Mouse (Mus musculus) limb, embryonic 15.5 days (tissue): ENCODE measurements around the gene S1pr4. TPM values are rescaled to one million over a fixed set of nuclear protein-coding genes. Genes with fewer than 3 reads are reported as not detected.

Experiments used
- ATAC-seq: fragments of 200-750 bp; cut with Nextera tagmentation; 2 replicates; pipeline ENCODE4 v1.8.0; 2017; ENCODE audit warnings: low read depth, moderate TSS enrichment; ENCODE audit not compliant: insufficient number of reproducible peaks, low FRiP score, low TSS enrichment
- H3K27ac ChIP-seq: fragments of 300-500 bp; sonication (generic); 2 replicates; pipeline ENCODE4 v1.5.1; 2015; ENCODE audit warnings: moderate library complexity, mild to moderate bottlenecking, inconsistent platforms
- H3K27me3 ChIP-seq: fragments of 300-500 bp; sonication (generic); 2 replicates; pipeline ENCODE4 v1.6.1; 2015; ENCODE audit warnings: inconsistent platforms
- H3K36me3 ChIP-seq: fragments of 300-500 bp; sonication (generic); 2 replicates; pipeline ENCODE4 v1.6.1; 2015; ENCODE audit warnings: inconsistent platforms
- H3K4me1 ChIP-seq: fragments of 300-500 bp; sonication (generic); 2 replicates; pipeline ENCODE4 v1.6.1; 2015; ENCODE audit warnings: inconsistent platforms
- H3K4me2 ChIP-seq: fragments of 300-500 bp; sonication (generic); 2 replicates; pipeline ENCODE4 v1.6.1; 2015; ENCODE audit warnings: mild to moderate bottlenecking, inconsistent platforms
- H3K4me3 ChIP-seq: fragments of 300-500 bp; sonication (generic); 2 replicates; pipeline ENCODE4 v1.5.1; 2015; ENCODE audit warnings: mild to moderate bottlenecking, inconsistent platforms
- H3K9ac ChIP-seq: fragments of 300-500 bp; sonication (generic); 2 replicates; pipeline ENCODE4 v1.6.1; 2015; ENCODE audit warnings: inconsistent platforms
- H3K9me3 ChIP-seq: fragments of 300-500 bp; sonication (generic); 2 replicates; pipeline ENCODE4 v1.6.1; 2016; ENCODE audit warnings: inconsistent platforms
- WGBS: fragments of 180-500 bp; shearing (Covaris S2); methylation state at CpG from one replicate; pipeline ENCODE4 v1.1.7; 2015; 5-methylcytosine and 5-hydroxymethylcytosine counted together
- polyA plus RNA-seq: library from polyadenylated mRNA; unstranded; fragments of >200 nt; fragmentation: Nextera tagmentation; extraction: Ambion mirVana; gene quantifications from 2 replicates; pipeline ENCODE4 v1.2.1, GENCODE M21; 2015

The S1pr4 gene
- polyA plus RNA-seq, 1 experiment from 2014 or later: 0.67 TPM

DNA sequence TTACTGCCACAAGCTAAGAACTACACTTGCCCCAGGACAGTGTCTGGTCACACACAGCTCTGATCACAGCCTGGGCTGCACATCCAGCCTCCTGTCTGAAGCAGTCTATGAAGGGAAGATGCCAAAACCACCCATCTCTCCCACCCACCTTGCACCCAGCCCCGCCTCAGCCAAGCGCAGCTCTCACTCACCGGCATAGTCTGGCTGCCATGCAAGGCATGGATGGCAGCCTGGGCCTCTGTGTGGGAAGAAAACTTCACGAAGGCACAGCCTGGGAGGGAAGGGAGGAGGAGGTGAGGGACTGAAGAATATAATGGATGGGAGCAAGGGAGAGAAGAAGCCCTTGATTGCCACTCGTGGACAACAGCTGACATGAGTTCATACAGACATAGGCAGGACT, 30.7 kb downstream of the S1pr4 start:
- H3K27me3 ChIP-seq: peaks cover 97% of the 10 kb centered on the region
- no peak overlapping the region for H3K27ac ChIP-seq
- peaks cover 20% of the 10 kb centered on the region for H3K4me1 ChIP-seq
- no peak overlapping the region for H3K4me3 ChIP-seq
- no peak overlapping the region for H3K9ac ChIP-seq
- H3K9me3 ChIP-seq: no peaks in the 10 kb centered on the region
- ATAC-seq: no peak
- whole genome bisulfite sequencing: 75% methylated on average over 5 of the region's 5 CpGs
- H3K36me3 ChIP-seq: no peaks in the 10 kb centered on the region
- H3K4me2 ChIP-seq: no peak overlapping the region

- 87% methylated on average over 16 of the region's 16 CpGs for WGBS
- Histone ChIP-seq H3K4me3 (no peak overlapping the region), H3K9me3 (no peaks in the 10 kb centered on the region), H3K27me3 (peaks cover 97% of the 10 kb centered on the region), H3K4me2 (no peak overlapping the region), H3K4me1 (peaks cover 18% of the 10 kb centered on the region), H3K27ac (no peak overlapping the region), H3K9ac (no peak overlapping the region), H3K36me3 (no peaks in the 10 kb centered on the region)
- ATAC-seq: no peak
These were observed 32.2 kb downstream of the S1pr4 start for GRCm38 (mm10) chr10:81467670-81468235.

DNA sequence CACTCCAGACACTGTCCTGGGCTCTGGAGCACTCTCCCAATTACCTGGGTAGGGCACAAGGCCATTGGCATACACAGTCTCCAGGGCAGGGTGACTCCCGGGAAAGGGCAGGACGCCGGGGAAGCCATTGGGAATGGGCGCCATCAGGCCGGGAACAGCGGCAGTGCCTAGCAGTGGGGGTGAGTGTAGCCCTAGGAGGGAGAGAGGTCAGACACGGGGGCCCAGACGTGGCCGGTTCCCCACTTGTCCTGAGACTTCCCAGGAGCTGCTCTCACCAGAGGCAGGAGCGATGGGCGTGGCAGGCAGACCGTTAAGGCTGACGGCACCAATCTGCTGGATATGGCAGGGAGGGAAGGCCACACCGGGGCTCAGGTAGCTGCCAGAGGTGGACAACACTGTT, 33.1 kb downstream of the S1pr4 start:
- H3K27ac ChIP-seq: no peak overlapping the region
- no peak overlapping the region for H3K4me3 ChIP-seq
- H3K4me2 ChIP-seq: no peak overlapping the region
- H3K36me3 ChIP-seq: no peaks in the 10 kb centered on the region
- peaks cover 98% of the 10 kb centered on the region for H3K27me3 ChIP-seq
- WGBS: 54% methylated on average over 14 of the region's 14 CpGs
- no peak overlapping the region for H3K9ac ChIP-seq
- no peaks in the 10 kb centered on the region for H3K9me3 ChIP-seq
- ATAC-seq: no peak
- peaks cover 20% of the 10 kb centered on the region for H3K4me1 ChIP-seq

DNA sequence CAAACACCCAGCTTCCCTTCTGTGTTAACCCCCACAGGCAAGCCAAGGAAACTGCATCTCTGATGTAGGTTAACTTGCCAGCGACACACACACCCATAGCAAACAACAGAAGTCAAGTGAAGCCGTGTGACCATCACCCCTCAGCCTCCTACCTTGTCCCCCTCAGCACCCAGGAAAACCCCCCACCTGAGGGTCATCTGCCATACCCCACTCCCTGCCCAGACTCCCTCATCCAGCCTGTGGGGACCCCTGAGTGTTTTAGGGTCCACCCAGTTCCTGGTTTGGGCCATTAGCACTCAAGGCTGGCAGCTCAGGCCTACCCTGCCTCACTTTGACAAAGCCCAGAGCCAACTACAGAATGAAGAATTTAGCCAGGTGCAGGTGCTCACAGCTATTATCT, 33.9 kb downstream of the S1pr4 start:
- WGBS: 87% methylated on average over 2 of the region's 2 CpGs
- Histone ChIP-seq H3K4me3 (no peak overlapping the region), H3K27ac (no peak overlapping the region), H3K9ac (no peak overlapping the region), H3K4me2 (no peak overlapping the region), H3K4me1 (peaks cover 24% of the 10 kb centered on the region), H3K27me3 (peaks cover 98% of the 10 kb centered on the region), H3K9me3 (no peaks in the 10 kb centered on the region), H3K36me3 (no peaks in the 10 kb centered on the region)
- ATAC-seq: no peak

GRCm38 (mm10) chr10:81465265-81465645, 34.7 kb downstream of the S1pr4 start:
- no peak for ATAC-seq
- H3K27ac ChIP-seq: no peak overlapping the region
- H3K36me3 ChIP-seq: no peaks in the 10 kb centered on the region
- peaks cover 24% of the 10 kb centered on the region for H3K4me1 ChIP-seq
- H3K4me2 ChIP-seq: no peak overlapping the region
- H3K4me3 ChIP-seq: no peak overlapping the region
- no peaks in the 10 kb centered on the region for H3K9me3 ChIP-seq
- no peak overlapping the region for H3K9ac ChIP-seq
- 1% methylated on average over 5 of the region's 5 CpGs for WGBS
- H3K27me3 ChIP-seq: peaks cover 99% of the 10 kb centered on the region

GRCm38 (mm10) chr10:81464405-81465264, 35.3 kb downstream of the S1pr4 start:
- peaks cover 24% of the 10 kb centered on the region for H3K4me1 ChIP-seq
- 2% methylated on average over 33 of the region's 33 CpGs for WGBS
- no peak overlapping the region for H3K9ac ChIP-seq
- no peaks in the 10 kb centered on the region for H3K36me3 ChIP-seq
- H3K9me3 ChIP-seq: no peaks in the 10 kb centered on the region
- H3K27ac ChIP-seq: no peak overlapping the region
- peak; percentile 43 for ATAC-seq
- peak overlapping the region; percentile 47 for H3K4me2 ChIP-seq
- peak overlapping the region; percentile 26 for H3K4me3 ChIP-seq
- H3K27me3 ChIP-seq: peaks cover 100% of the 10 kb centered on the region

GRCm38 (mm10) chr10:81463531-81463930, 36.4 kb downstream of the S1pr4 start:
- Histone ChIP-seq H3K27me3 (peaks cover 100% of the 10 kb centered on the region), H3K4me2 (no peak overlapping the region), H3K9ac (no peak overlapping the region), H3K4me1 (peaks cover 24% of the 10 kb centered on the region), H3K36me3 (no peaks in the 10 kb centered on the region), H3K27ac (no peak overlapping the region), H3K4me3 (no peak overlapping the region), H3K9me3 (no peaks in the 10 kb centered on the region)
- no peak for ATAC-seq
- WGBS: 70% methylated on average over 4 of the region's 4 CpGs

GRCm38 (mm10) chr10:81462917-81463316, 37.0 kb downstream of the S1pr4 start:
- peaks cover 100% of the 10 kb centered on the region for H3K27me3 ChIP-seq
- no peaks in the 10 kb centered on the region for H3K36me3 ChIP-seq
- no peak overlapping the region for H3K27ac ChIP-seq
- no peak overlapping the region for H3K4me2 ChIP-seq
- no peak for ATAC-seq
- WGBS: 68% methylated on average over 7 of the region's 7 CpGs
- no peaks in the 10 kb centered on the region for H3K9me3 ChIP-seq
- peaks cover 24% of the 10 kb centered on the region for H3K4me1 ChIP-seq
- no peak overlapping the region for H3K4me3 ChIP-seq
- H3K9ac ChIP-seq: no peak overlapping the region

GRCm38 (mm10) chr10:81462415-81462804, 37.5 kb downstream of the S1pr4 start:
- 33% methylated on average over 7 of the region's 7 CpGs for WGBS
- H3K9me3 ChIP-seq: no peaks in the 10 kb centered on the region
- H3K36me3 ChIP-seq: no peaks in the 10 kb centered on the region
- no peak overlapping the region for H3K27ac ChIP-seq
- no peak overlapping the region for H3K4me3 ChIP-seq
- peaks cover 24% of the 10 kb centered on the region for H3K4me1 ChIP-seq
- ATAC-seq: no peak
- no peak overlapping the region for H3K9ac ChIP-seq
- H3K27me3 ChIP-seq: peaks cover 100% of the 10 kb centered on the region
- H3K4me2 ChIP-seq: no peak overlapping the region

GRCm38 (mm10) chr10:81461673-81462414, 38.1 kb downstream of the S1pr4 start:
- no peak overlapping the region for H3K4me3 ChIP-seq
- no peak overlapping the region for H3K27ac ChIP-seq
- H3K27me3 ChIP-seq: peaks cover 100% of the 10 kb centered on the region
- H3K36me3 ChIP-seq: no peaks in the 10 kb centered on the region
- no peak for ATAC-seq
- WGBS: 5% methylated on average over 16 of the region's 16 CpGs
- H3K4me1 ChIP-seq: peaks cover 24% of the 10 kb centered on the region
- H3K4me2 ChIP-seq: no peak overlapping the region
- H3K9me3 ChIP-seq: no peaks in the 10 kb centered on the region
- no peak overlapping the region for H3K9ac ChIP-seq

DNA sequence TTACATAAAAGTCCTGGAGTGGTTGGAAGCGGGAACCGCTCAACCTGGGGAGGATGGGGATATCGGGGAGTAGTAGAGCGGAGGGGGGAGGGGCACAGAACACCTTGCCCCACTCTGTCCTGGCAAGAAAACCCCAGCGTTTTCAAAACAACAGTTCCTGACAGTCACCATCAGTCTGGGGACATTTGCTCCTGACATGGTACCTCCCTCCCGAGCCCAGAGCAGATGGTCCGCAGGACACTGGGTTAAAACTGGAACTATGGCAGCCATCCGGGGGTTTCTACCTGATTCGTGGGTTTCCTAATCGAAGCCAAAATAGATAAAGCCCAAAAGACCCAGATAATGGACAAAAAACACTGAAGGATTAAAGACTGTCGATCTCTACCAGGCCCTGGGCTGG, 39.0 kb downstream of the S1pr4 start:
- H3K4me3 ChIP-seq: no peak overlapping the region
- WGBS: 36% methylated on average over 11 of the region's 11 CpGs
- no peaks in the 10 kb centered on the region for H3K36me3 ChIP-seq
- H3K4me1 ChIP-seq: peaks cover 24% of the 10 kb centered on the region
- H3K9ac ChIP-seq: no peak overlapping the region
- H3K4me2 ChIP-seq: no peak overlapping the region
- H3K27ac ChIP-seq: no peak overlapping the region
- no peaks in the 10 kb centered on the region for H3K9me3 ChIP-seq
- ATAC-seq: no peak
- H3K27me3 ChIP-seq: peaks cover 100% of the 10 kb centered on the region

GRCm38 (mm10) chr10:81460471-81460870, 39.5 kb downstream of the S1pr4 start:
- no peak for ATAC-seq
- H3K4me3 ChIP-seq: no peak overlapping the region
- no peaks in the 10 kb centered on the region for H3K36me3 ChIP-seq
- no peak overlapping the region for H3K4me2 ChIP-seq
- no peak overlapping the region for H3K9ac ChIP-seq
- 22% methylated on average over 20 of the region's 20 CpGs for WGBS
- peaks cover 100% of the 10 kb centered on the region for H3K27me3 ChIP-seq
- H3K9me3 ChIP-seq: no peaks in the 10 kb centered on the region
- H3K27ac ChIP-seq: no peak overlapping the region
- peaks cover 23% of the 10 kb centered on the region for H3K4me1 ChIP-seq
